Mouse (Mus musculus) urinary bladder, postnatal 36 days (tissue): Measurements from ENCODE around the gene Cct4.

Source experiments
- DNase-seq, 2 experiments: peaks; one replicate each; pipeline ENCODE4 v3.0.0; 2022; ENCODE audit warnings: low spot score in 2 of 2, mixed read lengths in 1 of 2

The Cct4 gene

GRCm38 (mm10) chr11:22990393-22991126, at the start of gene Cct4:
Gene Cct4, plus strand, starts transcription at chr11:22990519.
- peak; percentile 88 to 93 for DNase-seq

- DNase-seq, result no peak
Measured at GRCm38 (mm10) chr11:22949101-22949500, 41.2 kb upstream of the Cct4 start.

- no peak for DNase-seq
Measured at GRCm38 (mm10) chr11:22950131-22950530, 40.2 kb upstream of the Cct4 start.

- DNase-seq, result no peak
Measured at GRCm38 (mm10) chr11:22952668-22953067, 37.7 kb upstream of the Cct4 start.

GRCm38 (mm10) chr11:22956346-22956745, 34.0 kb upstream of the Cct4 start:
- no peak for DNase-seq

- peak; percentile 37 to 63 for DNase-seq
Measured at GRCm38 (mm10) chr11:22956830-22957229, 33.5 kb upstream of the Cct4 start.

- DNase-seq, result no peak
Measured at GRCm38 (mm10) chr11:22957791-22958374, 32.4 kb upstream of the Cct4 start.

- DNase-seq, result no peak
Measured at GRCm38 (mm10) chr11:22962101-22962500, 28.2 kb upstream of the Cct4 start.

GRCm38 (mm10) chr11:22964401-22964800, 25.9 kb upstream of the Cct4 start:
- no peak for DNase-seq

GRCm38 (mm10) chr11:22965503-22965902, 24.8 kb upstream of the Cct4 start:
- DNase-seq, result peak in 1 of 2 experiments; percentile 38

- DNase-seq, result no peak
Measured at GRCm38 (mm10) chr11:22969486-22969885, 20.8 kb upstream of the Cct4 start.

- DNase-seq, result no peak
Measured at GRCm38 (mm10) chr11:22970546-22970945, 19.8 kb upstream of the Cct4 start.

GRCm38 (mm10) chr11:22971835-22972709, 18.2 kb upstream of the Cct4 start, which contains the start of gene Zrsr1:
Gene Zrsr1, plus strand, starts transcription at chr11:22972005.
- DNase-seq, result peak; percentile 54 to 73

GRCm38 (mm10) chr11:22972746-22973526, 17.4 kb upstream of the Cct4 start:
- peak; percentile 79 to 88 for DNase-seq

- no peak for DNase-seq
Measured at GRCm38 (mm10) chr11:22973599-22973998, 16.7 kb upstream of the Cct4 start.

GRCm38 (mm10) chr11:22978215-22978614, 12.1 kb upstream of the Cct4 start:
- DNase-seq, result no peak

GRCm38 (mm10) chr11:22978711-22979110, 11.6 kb upstream of the Cct4 start:
- DNase-seq, result no peak

- DNase-seq, result no peak
Measured at GRCm38 (mm10) chr11:22979221-22979620, 11.1 kb upstream of the Cct4 start.

GRCm38 (mm10) chr11:22981041-22981440, 9.3 kb upstream of the Cct4 start:
- DNase-seq, result no peak

- DNase-seq, result no peak
Measured at GRCm38 (mm10) chr11:22981543-22981950, 8.8 kb upstream of the Cct4 start.

GRCm38 (mm10) chr11:22981984-22982757, 8.1 kb upstream of the Cct4 start, which contains the start of the genes Gm28048 and Commd1:
Gene Gm28048, minus strand, starts transcription at chr11:22982090.
Gene Commd1, minus strand, starts transcription at chr11:22982382.
- DNase-seq, result peak; percentile 95 to 96
